Mouse (Mus musculus) thymus, postnatal 25 days (tissue): Measurements from ENCODE around the gene Sstr3.

ENCODE experiments used
- DNase-seq: peaks from one replicate; pipeline ENCODE4 v3.0.0; 2022

The Sstr3 gene

DNA sequence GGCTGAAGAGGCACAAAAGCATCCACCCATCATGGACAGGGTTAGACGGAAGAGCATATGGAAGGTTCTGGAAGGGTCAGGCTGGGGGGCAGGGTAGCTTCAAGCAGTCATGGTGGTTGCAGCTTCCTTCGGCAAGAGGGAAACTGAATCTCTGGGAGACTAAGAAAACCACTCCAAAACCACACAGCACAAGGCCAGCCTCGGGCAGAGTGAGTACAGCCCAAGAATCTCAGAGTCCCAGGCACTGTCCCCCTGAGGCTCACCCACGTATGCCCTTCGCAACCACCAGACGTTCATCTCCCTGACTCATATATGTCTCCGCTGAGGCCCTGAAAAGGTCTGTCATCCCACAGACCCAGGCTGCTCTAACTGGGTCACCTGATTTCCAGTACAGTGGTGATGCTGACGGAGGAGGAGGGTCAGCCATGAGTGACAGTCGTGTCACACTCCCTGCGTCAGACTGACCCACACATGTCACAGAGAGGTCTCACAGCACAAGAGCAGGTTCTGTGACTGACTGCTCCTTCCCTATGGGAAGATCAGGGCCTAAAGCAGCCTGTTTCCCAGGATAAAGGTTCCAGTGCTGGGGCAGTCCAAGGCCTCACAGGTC lies 51.0 kb downstream of the Sstr3 start:
- DNase-seq, result no peak

DNA sequence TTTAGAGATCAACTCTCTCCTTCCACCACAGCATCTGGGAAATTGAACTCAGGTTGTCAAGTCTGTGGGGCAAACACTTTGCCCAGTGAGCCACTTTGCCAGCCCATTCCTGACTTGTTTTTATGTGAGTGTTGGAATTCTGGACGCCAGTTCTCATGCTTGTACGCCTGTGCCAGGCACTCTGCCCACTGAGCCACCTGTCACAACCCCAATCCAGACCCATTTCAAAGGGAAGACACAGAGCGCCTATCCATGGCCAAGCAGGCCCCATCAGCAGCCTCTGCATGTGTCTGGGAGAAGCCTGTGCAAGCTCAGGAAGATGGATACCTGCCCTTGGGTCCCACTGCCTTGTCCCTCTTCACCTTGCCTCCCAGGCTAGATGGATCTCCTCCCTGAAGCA lies 53.2 kb downstream of the Sstr3 start:
- DNase-seq, result no peak

DNA sequence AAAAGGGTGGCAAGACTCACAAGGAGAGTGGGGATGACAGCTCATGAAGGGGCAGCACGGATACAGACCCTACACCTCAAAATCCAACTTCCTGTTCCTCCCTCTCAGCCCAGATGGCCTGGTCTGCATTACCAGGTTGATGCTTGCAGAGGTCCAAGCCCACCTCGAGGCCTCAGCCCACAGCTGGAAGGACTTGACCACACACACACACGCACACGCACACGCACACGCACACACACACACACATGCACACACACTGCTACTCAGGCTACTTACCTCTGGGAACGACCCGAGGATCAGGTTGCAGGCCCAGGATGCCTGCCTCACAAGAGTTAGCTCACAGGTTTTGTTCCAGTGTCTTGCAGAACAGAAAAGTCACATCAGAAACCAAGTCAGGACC lies 54.6 kb downstream of the Sstr3 start:
- DNase-seq, result no peak

DNA sequence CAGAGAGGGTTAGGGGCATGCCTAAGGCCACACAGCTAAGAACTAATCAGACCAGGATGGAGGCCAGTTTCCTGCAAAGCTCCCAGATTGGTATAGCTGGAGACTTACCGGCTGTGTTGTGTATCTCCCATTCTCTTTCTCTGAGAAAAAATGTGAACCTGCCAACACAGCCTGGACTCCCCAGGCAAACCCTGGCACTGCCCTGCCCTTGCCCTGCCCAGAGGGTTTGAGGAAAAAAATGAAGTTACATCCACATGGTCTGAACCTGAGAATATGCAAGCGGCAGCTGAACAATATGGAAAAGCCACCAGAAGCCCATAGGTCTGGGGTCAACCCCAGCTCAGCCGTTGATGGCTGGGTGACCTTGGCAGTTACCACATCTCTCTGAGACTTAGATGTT lies 55.2 kb downstream of the Sstr3 start:
- no peak for DNase-seq

DNA sequence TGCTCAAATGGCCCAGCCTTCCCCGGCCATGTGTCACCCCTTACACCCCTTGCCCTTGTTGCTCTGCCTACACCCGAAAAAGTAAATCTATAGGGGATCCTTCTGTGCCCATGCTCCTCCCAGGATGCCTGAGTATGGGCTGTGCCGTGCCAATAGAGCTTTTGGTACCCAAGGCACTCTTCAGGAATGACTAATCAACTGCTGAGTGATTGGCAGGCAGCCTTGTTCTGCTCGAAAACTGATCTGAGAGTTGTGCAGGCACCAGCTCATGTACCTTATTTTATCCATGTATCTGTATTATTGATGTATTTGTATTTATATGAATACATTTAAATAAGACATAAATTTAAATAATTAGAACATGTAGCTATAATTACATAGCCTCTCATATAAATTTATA lies 57.4 kb downstream of the Sstr3 start:
- DNase-seq, result no peak
